Mouse (Mus musculus): ENCODE measurements around the gene Mmel1. TPM values are rescaled to one million over a fixed set of nuclear protein-coding genes. Genes with fewer than 3 reads are reported as not detected.

Mmel1 gene
- polyA plus RNA-seq, 1 experiment from 2014 or later = 0.22 TPM

- H3K27ac ChIP-seq (ENCODE audit: low read depth, low read length) = no peak overlapping the region
- ATAC-seq = no peak
Measured at GRCm38 (mm10) chr4:154861967-154862366, 7.4 kb upstream of the Mmel1 start.

GRCm38 (mm10) chr4:154863436-154863935, 5.9 kb upstream of the Mmel1 start:
- TF ChIP-seq CTCF (IDR thresholded peaks at IDR 0.05; ENCODE audit: low read depth) = no peak
- no peak for ATAC-seq
- no peaks in the 10 kb centered on the region for H3K4me1 ChIP-seq (replicated peaks; ENCODE audit: control insufficient read depth, insufficient read depth, low read length)
- H3K4me2 ChIP-seq (replicated peaks; ENCODE audit: low read depth) = no peak overlapping the region
- no peak overlapping the region for H3K9ac ChIP-seq (ENCODE audit: low read depth, low read length)
- 79% methylated on average over 3 of the region's 3 CpGs for WGBS
- H3K4me3 ChIP-seq (ENCODE audit: low read depth, low read length) = no peak overlapping the region
- H3K27me3 ChIP-seq (replicated peaks; ENCODE audit: control insufficient read depth, insufficient read depth, low read length) = 0 out of 2 replicates have a peak, but pooled peaks cover 2% of the 10 kb centered on the region
- H3K9me3 ChIP-seq (ENCODE audit: control insufficient read depth) = no peaks in the 10 kb centered on the region
- no peak overlapping the region for H3K27ac ChIP-seq (ENCODE audit: low read depth, low read length)
- no peaks in the 10 kb centered on the region for H3K36me3 ChIP-seq (ENCODE audit: control insufficient read depth, insufficient read depth)

More at GRCm38 (mm10) chr4:154861967-154862366, 7.4 kb upstream of the Mmel1 start:
- H3K4me2 ChIP-seq (replicated peaks; ENCODE audit: low read depth) = no peak overlapping the region
- WGBS = 80% methylated on average over 5 of the region's 5 CpGs
- H3K9me3 ChIP-seq (ENCODE audit: control insufficient read depth) = no peaks in the 10 kb centered on the region
- H3K9ac ChIP-seq (ENCODE audit: low read depth, low read length) = no peak overlapping the region
- TF ChIP-seq CTCF (IDR thresholded peaks at IDR 0.05; ENCODE audit: low read depth) = no peak
- no peaks in the 10 kb centered on the region for H3K27me3 ChIP-seq (replicated peaks; ENCODE audit: control insufficient read depth, insufficient read depth, low read length)
- H3K4me3 ChIP-seq (ENCODE audit: low read depth, low read length) = no peak overlapping the region
- H3K4me1 ChIP-seq (replicated peaks; ENCODE audit: control insufficient read depth, insufficient read depth, low read length) = no peaks in the 10 kb centered on the region
- H3K36me3 ChIP-seq (ENCODE audit: control insufficient read depth, insufficient read depth) = no peaks in the 10 kb centered on the region

- Histone ChIP-seq H3K27ac (ENCODE audit: low read depth, low read length) (no peak overlapping the region), H3K36me3 (ENCODE audit: control insufficient read depth, insufficient read depth) (no peaks in the 10 kb centered on the region), H3K4me2 (replicated peaks; ENCODE audit: low read depth) (peak overlapping the region; percentile 66), H3K9ac (ENCODE audit: low read depth, low read length) (no peak overlapping the region), H3K9me3 (ENCODE audit: control insufficient read depth) (no peaks in the 10 kb centered on the region), H3K27me3 (replicated peaks; ENCODE audit: control insufficient read depth, insufficient read depth, low read length) (0 out of 2 replicates have a peak, but pooled peaks cover 2% of the 10 kb centered on the region), H3K4me3 (ENCODE audit: low read depth, low read length) (peak overlapping the region; percentile 37), H3K4me1 (replicated peaks; ENCODE audit: control insufficient read depth, insufficient read depth, low read length) (no peaks in the 10 kb centered on the region)
- TF ChIP-seq CTCF (IDR thresholded peaks at IDR 0.05; ENCODE audit: low read depth) = peak; percentile 62
- WGBS = 1% methylated on average over 18 of the region's 18 CpGs
- peak; percentile 82 for ATAC-seq
Measured at GRCm38 (mm10) chr4:154864271-154864771, 5.1 kb upstream of the Mmel1 start.

- Histone ChIP-seq H3K4me2 (replicated peaks; ENCODE audit: low read depth) (peak overlapping the region; percentile 66; the same call in 1 of the 2 replicates), H3K27me3 (replicated peaks; ENCODE audit: control insufficient read depth, insufficient read depth, low read length) (0 out of 2 replicates have a peak, but pooled peaks cover 4% of the 10 kb centered on the region), H3K4me3 (ENCODE audit: low read depth, low read length) (0 out of 2 replicates have a peak overlapping the region, but pooled peaks have one; percentile 37), H3K36me3 (ENCODE audit: control insufficient read depth, insufficient read depth) (no peaks in the 10 kb centered on the region), H3K9me3 (ENCODE audit: control insufficient read depth) (no peaks in the 10 kb centered on the region), H3K9ac (ENCODE audit: low read depth, low read length) (no peak overlapping the region), H3K27ac (ENCODE audit: low read depth, low read length) (no peak overlapping the region), H3K4me1 (replicated peaks; ENCODE audit: control insufficient read depth, insufficient read depth, low read length) (no peaks in the 10 kb centered on the region)
- no peak for TF ChIP-seq CTCF (IDR thresholded peaks at IDR 0.05; ENCODE audit: low read depth)
- WGBS = 84% methylated on average over 18 of the region's 18 CpGs
- ATAC-seq = no peak
Measured at GRCm38 (mm10) chr4:154864961-154865760, 4.2 kb upstream of the Mmel1 start.

GRCm38 (mm10) chr4:154866391-154866790, 3.0 kb upstream of the Mmel1 start:
- no peak for TF ChIP-seq CTCF (IDR thresholded peaks at IDR 0.05; ENCODE audit: low read depth)
- Histone ChIP-seq H3K4me3 (ENCODE audit: low read depth, low read length) (no peak overlapping the region), H3K27ac (ENCODE audit: low read depth, low read length) (no peak overlapping the region), H3K9me3 (ENCODE audit: control insufficient read depth) (no peaks in the 10 kb centered on the region), H3K4me2 (replicated peaks; ENCODE audit: low read depth) (no peak overlapping the region), H3K27me3 (replicated peaks; ENCODE audit: control insufficient read depth, insufficient read depth, low read length) (0 out of 2 replicates have a peak, but pooled peaks cover 5% of the 10 kb centered on the region), H3K4me1 (replicated peaks; ENCODE audit: control insufficient read depth, insufficient read depth, low read length) (no peaks in the 10 kb centered on the region), H3K36me3 (ENCODE audit: control insufficient read depth, insufficient read depth) (no peaks in the 10 kb centered on the region), H3K9ac (ENCODE audit: low read depth, low read length) (no peak overlapping the region)
- no peak for ATAC-seq
- 81% methylated on average over 5 of the region's 5 CpGs for WGBS

GRCm38 (mm10) chr4:154867257-154867656, 2.1 kb upstream of the Mmel1 start:
- Histone ChIP-seq H3K36me3 (ENCODE audit: control insufficient read depth, insufficient read depth) (no peaks in the 10 kb centered on the region), H3K9me3 (ENCODE audit: control insufficient read depth) (no peaks in the 10 kb centered on the region), H3K27me3 (replicated peaks; ENCODE audit: control insufficient read depth, insufficient read depth, low read length) (peaks cover 10% of the 10 kb centered on the region; the same call in 1 of the 2 replicates), H3K27ac (ENCODE audit: low read depth, low read length) (no peak overlapping the region), H3K4me3 (ENCODE audit: low read depth, low read length) (no peak overlapping the region), H3K9ac (ENCODE audit: low read depth, low read length) (no peak overlapping the region), H3K4me1 (replicated peaks; ENCODE audit: control insufficient read depth, insufficient read depth, low read length) (no peaks in the 10 kb centered on the region), H3K4me2 (replicated peaks; ENCODE audit: low read depth) (no peak overlapping the region)
- TF ChIP-seq CTCF (IDR thresholded peaks at IDR 0.05; ENCODE audit: low read depth) = no peak
- ATAC-seq = no peak
- 75% methylated on average over 6 of the region's 6 CpGs for WGBS

All from intestine, postnatal 0 days (tissue).